Mouse (Mus musculus) liver, postnatal 0 days (tissue): ENCODE data around the gene Acss2.

Source experiments
- CTCF ChIP-seq: sonication (generic); IDR thresholded peaks from 2 replicates; pipeline ENCODE4 v1.5.1; 2016; ENCODE audit warnings: antibody characterized with exemption, low read depth
- EP300 ChIP-seq: IDR thresholded peaks from 2 replicates; pipeline ENCODE4 v1.6.1; 2016; ENCODE audit warnings: antibody characterized with exemption, low read depth, mild to moderate bottlenecking

- TF ChIP-seq CTCF = no peak
- no peak for TF ChIP-seq EP300
Measured at GRCm38 (mm10) chr2:155633731-155634130, 116.0 kb downstream of the Acss2 start.
